Mouse (Mus musculus) right cerebral cortex, postnatal 10 days (tissue): Measurements from ENCODE around the gene Zzef1.
A peak's percentile ranks its signal among the peaks of the same experiment; 100 is the strongest.
"Not testable (repeated sequence)": the region's sequence is repeated elsewhere in the genome, so short reads cannot be mapped to it uniquely, and the experiment has no call there.

ENCODE experiments used
- DNase-seq, 2 experiments: peaks; one replicate each; pipeline ENCODE4 v3.0.0; 2021; ENCODE audit warnings: low spot score in 2 of 2

The Zzef1 gene

GRCm38 (mm10) chr11:72795455-72796295 is at the start of gene Zzef1, which contains the start of gene Cyb5d2:
Zzef1 (plus strand) TSS chr11:72796226.
Cyb5d2 (minus strand) TSS chr11:72796142.
- DNase-seq = peak; percentile 96 to 98

GRCm38 (mm10) chr11:72751956-72752355 is 44.1 kb upstream of the Zzef1 start:
- DNase-seq = no peak

DNA sequence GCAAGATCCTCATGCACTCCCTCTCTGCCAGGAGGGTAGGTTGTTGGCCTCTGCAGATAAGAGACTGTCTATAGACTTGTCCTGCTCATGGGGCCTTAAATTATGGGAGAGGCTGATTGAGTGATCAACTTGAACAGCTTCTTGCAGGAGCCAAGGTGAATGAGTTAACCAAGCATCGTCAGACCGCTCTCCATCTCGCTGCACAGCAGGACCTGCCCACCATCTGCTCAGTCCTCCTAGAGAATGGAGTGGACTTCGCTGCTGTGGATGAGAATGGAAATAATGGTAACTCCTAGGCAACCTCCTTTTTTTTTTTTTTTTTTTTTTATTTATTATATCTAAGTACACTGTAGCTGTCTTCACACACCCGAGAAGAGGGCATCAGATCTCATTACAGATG is 37.7 kb upstream of the Zzef1 start:
- DNase-seq = no peak

DNA sequence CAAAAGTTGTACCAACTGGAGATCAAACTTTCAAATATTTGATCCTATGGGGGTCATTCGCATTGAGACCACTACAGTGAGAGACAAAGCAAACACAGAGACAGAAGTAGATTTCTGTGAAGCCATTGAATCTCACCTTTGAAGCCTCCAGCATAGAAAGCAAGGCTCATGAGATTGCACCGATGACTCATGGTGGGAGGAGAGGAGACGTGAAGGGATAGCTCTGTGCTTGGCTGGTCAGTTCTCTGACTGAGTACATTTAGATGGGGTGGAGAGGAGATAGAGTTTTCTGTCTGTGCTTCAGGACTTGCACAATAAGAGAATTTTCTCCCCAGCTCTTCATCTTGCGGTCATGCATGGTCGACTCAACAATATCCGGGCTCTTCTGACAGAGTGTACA is 36.4 kb upstream of the Zzef1 start:
- no peak for DNase-seq

- DNase-seq = no peak
Observed at GRCm38 (mm10) chr11:72760781-72761180, 35.2 kb upstream of the Zzef1 start.

DNA sequence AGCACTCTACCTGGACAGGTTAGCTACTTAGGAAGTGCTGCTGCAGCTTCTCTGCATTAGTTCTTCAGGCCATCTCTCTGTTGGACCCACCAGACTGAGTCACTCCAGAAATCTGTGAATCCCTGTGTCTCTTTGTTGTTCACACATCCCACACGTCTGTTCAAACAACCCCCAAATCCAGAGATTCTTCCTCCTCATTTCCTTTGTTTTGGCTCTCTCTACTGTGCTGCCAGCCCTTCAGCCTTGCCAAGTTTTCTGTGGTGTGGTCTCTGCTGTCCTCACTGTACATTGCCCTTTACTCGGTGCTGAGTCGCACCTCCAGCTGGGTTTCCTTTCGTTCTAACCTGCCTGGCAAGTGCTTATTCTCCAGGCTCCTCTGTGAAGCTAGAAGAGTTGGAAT is 31.8 kb upstream of the Zzef1 start:
- no peak for DNase-seq

DNA sequence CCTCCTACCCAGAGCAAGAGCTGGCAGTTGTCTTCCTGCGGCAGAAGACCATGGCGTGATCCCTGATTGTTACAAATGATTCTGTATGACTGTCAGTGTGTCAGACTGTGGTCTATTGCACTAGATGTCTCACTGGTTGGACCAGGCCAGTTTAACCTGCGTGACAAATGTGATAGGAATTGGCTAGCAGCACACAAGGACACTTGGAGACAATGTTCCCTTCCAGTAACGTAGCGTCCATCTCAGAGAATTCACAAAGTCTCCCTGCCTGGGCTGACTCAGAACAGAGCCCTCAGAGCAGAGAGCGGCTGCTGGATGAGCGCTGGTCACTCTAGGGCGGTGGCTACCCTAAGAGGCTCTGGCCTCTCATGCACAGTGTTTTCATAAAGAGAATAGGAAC is 28.3 kb upstream of the Zzef1 start:
- DNase-seq = no peak

DNA sequence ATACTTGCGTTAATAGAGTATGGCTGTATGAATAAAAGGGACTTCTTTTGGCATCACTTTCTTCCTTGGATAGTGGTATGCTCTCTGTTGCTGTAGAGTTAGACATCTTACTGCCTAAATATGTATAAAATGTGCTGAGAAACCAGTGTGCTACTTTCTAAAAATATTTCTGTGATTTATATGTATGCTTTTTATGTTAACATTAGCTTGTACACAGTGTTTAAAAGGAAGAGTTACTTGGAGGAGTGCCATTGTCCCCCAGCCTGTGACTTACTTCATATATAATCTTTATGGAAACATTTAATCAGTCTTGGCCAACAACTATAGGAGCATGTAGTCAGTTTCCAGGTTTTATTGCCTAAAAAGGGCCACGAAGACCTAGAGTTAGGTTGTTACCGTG is 27.0 kb upstream of the Zzef1 start:
- peak in 1 of 2 experiments; percentile 60 for DNase-seq

GRCm38 (mm10) chr11:72770324-72770723 is 25.7 kb upstream of the Zzef1 start:
- peak in 1 of 2 experiments; percentile 29 for DNase-seq

- DNase-seq = no peak
Observed at GRCm38 (mm10) chr11:72770816-72771215, 25.2 kb upstream of the Zzef1 start.

- DNase-seq = peak in 1 of 2 experiments; percentile 31
Observed at GRCm38 (mm10) chr11:72771461-72771860, 24.6 kb upstream of the Zzef1 start.

DNA sequence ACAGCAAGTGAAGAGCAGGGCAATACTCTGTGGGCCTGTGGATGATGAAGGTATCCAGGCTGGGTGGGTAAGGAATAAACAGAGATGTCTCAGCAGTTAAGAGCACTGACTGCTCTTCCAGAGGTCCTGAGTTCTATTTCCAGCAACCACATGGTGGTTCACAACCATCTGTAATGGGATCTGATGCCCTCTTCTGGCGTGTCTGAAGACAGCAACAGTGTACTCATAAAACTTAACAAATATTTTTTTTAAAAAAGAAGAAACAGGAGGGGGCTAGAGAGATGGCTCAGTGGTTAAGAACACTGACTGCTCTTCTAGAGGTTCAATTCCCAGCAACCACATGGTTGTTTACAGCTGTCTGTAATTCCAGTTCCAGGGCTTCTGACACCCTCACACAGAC is 23.4 kb upstream of the Zzef1 start:
- DNase-seq = not testable (repeated sequence)

DNA sequence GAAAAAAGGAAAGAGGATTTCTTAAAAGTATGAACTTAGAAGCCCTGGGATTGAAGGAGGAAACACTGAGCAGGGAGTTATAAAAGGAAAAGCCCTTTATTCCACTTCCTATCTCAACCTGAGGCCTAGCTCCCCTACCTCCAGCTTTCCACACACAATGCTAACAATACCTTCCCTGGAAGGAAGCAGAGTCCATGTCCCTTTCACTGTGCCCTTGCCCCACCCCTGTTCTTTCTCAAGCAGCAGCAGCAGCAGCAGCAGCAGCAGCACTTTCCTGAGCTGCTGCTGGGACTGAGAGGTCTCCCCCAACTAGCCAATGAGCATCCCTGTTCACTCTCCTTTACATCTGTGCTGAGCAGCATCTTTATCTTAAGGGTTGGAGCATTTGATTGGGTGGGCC is 17.1 kb upstream of the Zzef1 start:
- DNase-seq = no peak

DNA sequence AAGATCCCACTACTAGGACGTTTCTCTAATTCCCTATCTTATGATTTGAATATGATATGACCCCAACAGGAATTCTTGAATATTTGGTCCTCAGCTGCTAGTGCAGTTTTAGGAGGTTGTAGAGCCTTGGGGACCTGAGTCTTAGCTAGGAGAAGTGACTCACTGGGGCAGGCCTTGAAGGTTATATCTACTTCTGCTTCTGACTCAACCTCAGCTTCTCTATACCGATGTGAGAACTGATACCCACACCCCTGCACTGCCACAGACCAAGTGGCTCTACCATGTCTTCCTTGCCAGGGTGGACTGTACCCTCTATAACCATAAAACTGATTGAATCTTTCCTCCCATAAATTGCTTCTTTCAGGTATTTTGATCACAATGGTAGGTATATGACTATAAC is 13.9 kb upstream of the Zzef1 start:
- no peak for DNase-seq

DNA sequence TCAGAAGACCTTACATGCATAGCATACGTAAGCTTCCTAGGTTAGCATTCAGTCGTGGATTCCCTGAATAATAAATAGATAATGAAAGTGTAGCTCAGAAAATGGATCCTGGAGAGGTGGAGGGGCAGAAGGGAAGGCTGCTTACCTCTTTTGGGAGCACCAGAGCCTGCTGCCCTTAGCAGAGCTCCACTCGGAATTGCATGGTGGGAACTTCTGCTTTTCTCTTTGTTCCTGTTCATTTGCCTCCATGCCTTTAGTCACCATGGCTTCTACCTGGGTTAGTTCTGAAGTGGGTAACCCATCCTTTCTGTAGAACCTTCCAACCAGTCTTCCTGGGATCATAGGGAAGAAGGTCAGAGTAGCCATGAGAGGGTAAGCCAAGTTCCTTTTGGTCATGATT is 13.5 kb upstream of the Zzef1 start:
- no peak for DNase-seq

- DNase-seq = no peak
Observed at GRCm38 (mm10) chr11:72792033-72792432, 4.0 kb upstream of the Zzef1 start.

GRCm38 (mm10) chr11:72795149-72795454 is 924 bp upstream of the Zzef1 start:
- no peak for DNase-seq

DNA sequence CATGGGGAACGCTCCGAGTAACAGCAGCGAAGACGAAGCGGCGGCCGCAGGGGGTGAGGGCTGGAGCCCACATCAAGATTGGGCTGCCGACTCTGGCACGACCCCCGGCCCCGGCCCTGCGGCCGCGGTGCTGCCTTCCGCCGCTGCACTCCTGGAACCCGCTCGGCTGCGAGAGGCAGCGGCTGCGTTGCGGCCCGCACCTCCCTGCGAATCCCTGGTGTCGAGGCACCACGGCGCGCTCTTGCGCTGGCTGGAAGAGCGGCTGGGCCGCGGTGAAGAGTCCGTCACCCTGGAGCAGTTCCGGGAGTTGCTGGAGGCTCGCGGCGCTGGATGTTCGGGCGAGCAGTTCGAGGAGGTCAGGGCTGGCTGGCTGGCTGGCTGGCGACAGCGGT is 266 bp downstream of the Zzef1 start:
- no peak for DNase-seq

GRCm38 (mm10) chr11:72796773-72797338 is 830 bp downstream of the Zzef1 start:
- DNase-seq = no peak

DNA sequence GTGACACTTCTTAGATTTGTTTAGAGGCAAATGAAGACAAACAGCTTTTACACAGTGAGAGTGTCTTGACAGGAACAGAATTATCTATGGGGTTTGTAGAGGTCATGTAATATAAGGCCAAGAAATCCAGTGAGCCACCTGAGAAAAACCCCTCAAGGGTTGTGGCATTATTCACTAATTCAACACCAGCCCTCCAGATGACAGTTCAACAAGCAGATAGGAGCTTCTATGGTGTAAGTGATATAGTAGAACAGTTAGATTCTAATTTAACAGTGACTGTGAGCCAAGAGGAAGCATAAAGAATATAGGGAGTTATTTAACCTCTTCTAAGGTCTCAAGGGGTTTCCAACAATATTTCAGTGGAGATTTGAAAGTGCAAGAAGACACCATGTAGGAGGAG is 2.1 kb downstream of the Zzef1 start:
- no peak for DNase-seq

DNA sequence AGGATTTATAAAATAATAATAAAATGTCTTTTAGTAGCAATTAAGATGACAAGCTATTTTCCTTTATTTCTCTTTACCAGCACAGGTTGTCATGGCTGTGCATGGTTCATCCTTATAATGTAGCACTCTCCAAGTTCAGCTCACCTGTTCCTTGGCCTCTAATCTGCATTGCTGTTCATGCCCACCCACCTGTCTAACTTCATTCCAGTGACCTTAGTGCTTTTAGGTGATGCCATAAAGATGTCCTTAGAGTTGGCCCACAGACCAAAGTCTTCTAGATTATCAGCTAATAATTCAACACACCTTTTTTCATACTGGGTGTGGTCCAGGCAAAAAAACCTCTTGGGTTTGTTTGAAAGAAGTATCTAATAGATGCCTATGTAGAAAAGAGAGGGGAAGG is 5.2 kb downstream of the Zzef1 start:
- no peak for DNase-seq

DNA sequence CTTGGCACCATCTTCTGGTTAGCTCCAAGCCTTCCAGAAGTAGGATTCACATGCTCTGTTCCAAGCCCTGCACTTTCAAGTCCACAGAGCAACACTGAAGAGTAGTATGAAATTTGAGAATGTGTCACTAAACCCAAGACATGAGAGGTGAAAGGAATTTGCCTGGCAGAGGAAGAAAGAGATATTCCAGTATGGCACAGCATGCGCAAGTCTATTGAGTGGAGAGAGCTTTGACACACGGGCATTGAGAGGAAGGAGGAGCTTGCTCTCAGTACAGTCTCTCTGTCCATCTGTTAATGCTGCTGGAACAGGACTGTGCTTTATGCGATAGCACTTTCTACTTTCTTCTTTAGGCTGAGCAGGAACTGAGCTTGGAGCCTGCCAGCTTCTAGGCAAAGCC is 7.0 kb downstream of the Zzef1 start:
- DNase-seq = no peak

GRCm38 (mm10) chr11:72804586-72804985 is 8.6 kb downstream of the Zzef1 start:
- no peak for DNase-seq

- no peak for DNase-seq
Observed at GRCm38 (mm10) chr11:72805232-72805631, 9.2 kb downstream of the Zzef1 start.
